Mouse (Mus musculus): ENCODE results near the gene Vmn2r71. TPM values are rescaled to one million over a fixed set of nuclear protein-coding genes. Genes with fewer than 3 reads are reported as not detected.

Gene Vmn2r71
- polyA plus RNA-seq (2012; rRNA removed): not detected in 2 replicates

DNA sequence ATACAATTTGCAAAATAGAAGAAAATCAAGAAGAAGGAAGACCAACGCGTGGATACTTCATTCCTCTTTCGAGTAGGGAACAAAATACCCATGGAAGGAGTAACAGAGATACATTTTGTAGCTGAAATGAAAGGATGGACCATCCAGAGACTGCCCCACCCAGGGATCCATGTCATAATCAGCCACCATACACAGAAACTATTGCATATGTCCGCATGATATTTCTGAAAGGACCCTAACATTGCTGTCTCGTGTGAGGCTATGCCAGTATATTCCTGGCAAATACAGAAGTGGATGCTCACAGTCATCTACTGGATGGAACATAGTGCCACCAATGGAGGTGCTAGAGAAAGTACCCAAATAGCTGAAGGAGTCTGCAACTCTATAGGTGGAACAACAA, at the start of gene Vmn2r71:
Vmn2r71 (plus strand) TSS at position 301 of the 400 bp plus-strand sequence.

GRCm38 (mm10) chr7:85569092-85569491, 6.2 kb downstream of the Vmn2r71 start, which contains the start of gene Vmn2r70:
Gene Vmn2r70, minus strand, starts transcription at chr7:85569192.

Other genes starting within 250 kb of the Vmn2r71 start
- gene Vmn2r69, start 147.2 kb upstream of the Vmn2r71 start, polyA plus RNA-seq (2012; rRNA removed): not detected in 2 replicates
- gene Vmn2r70, start 6.1 kb downstream of the Vmn2r71 start, polyA plus RNA-seq (2012; rRNA removed): not detected in 2 replicates
- not detected in 2 replicates for gene Vmn2r72, start 192.0 kb downstream of the Vmn2r71 start, polyA plus RNA-seq (2012; rRNA removed)

Measured in central nervous system, embryonic 11.5 days (tissue).